Mouse (Mus musculus): ENCODE measurements around the gene Lsmem1.

The Lsmem1 gene

GRCm38 (mm10) chr12:40140706-40141105 lies 58.6 kb downstream of the Lsmem1 start:
- no peak for DNase-seq (ENCODE audit: low read depth, low spot score)

GRCm38 (mm10) chr12:40139484-40140245 lies 59.6 kb downstream of the Lsmem1 start:
- no peak for DNase-seq (ENCODE audit: low read depth, low spot score)

GRCm38 (mm10) chr12:40134529-40134928 lies 64.8 kb downstream of the Lsmem1 start:
- DNase-seq (ENCODE audit: low read depth, low spot score) = no peak

GRCm38 (mm10) chr12:40133573-40134271 lies 65.6 kb downstream of the Lsmem1 start, which contains the start of gene Scin:
Gene Scin, minus strand, starts transcription at chr12:40134228.
- peak; percentile 16 for DNase-seq (ENCODE audit: low read depth, low spot score)

- DNase-seq (ENCODE audit: low read depth, low spot score) = no peak
Measured at GRCm38 (mm10) chr12:40133194-40133572, 66.1 kb downstream of the Lsmem1 start.

Data from ES-CJ7 (cell line).